Mouse (Mus musculus) heart, adult 18-20 months (tissue): ENCODE results near the gene Flot1. TPM values are rescaled to one million over a fixed set of nuclear protein-coding genes. Genes with fewer than 3 reads are reported as not detected.
A peak's percentile ranks its signal among the peaks of the same experiment; 100 is the strongest.
"Not testable (repeated sequence)": the region's sequence is repeated elsewhere in the genome, so short reads cannot be mapped to it uniquely, and the experiment has no call there.

Experiments used
- DNase-seq, 2 experiments: peaks; one replicate each; pipeline ENCODE4 v3.0.0; 2021 to 2022; ENCODE audit warnings: mixed read lengths in 1 of 2
- total RNA-seq, 2 experiments: library from RNA; stranded (reverse); gene quantifications; 2 replicates each; pipeline ENCODE4 v1.2.3; 2021

Gene Flot1
- total RNA-seq, 2 experiments from 2014 or later, result 146 to 154 TPM

DNA sequence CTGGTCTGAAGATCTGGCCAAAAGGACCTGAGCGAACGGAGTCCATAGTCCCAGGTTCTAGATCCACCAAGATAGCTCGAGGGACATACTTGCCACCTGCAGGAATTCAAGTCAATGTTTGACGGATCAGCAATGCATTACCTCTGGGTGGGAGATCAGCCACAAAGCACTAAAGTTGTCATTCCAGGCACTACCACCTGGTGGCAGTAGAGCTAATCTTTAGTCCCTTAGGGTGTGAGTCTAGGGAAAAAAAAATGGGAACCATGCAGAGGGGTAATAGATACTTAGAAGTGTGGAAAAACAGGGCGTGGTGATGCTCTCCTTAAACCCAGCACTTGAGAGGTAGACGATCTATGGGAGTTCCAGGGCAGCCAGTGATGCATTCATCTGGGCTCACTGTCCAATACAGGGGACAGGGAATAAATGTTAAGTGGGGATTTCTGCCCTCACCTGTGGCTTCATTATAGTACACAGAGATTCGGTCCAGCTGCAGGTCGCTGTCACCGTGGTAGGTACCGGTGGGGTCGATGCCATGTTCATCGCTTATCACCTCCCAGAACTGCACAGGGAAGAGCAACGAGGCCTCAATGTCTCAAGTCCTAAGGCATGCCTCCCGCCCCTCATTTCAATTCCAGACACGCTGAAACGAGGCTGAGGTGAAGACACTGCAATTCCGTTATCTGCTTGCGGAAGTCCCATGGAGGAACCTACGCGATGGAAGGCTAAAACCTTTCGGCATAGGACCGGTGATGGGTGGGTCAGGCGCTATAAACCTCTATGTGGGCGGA, 13.3 kb downstream of the Flot1 start:
- DNase-seq, result peak; percentile 86 to 94

DNA sequence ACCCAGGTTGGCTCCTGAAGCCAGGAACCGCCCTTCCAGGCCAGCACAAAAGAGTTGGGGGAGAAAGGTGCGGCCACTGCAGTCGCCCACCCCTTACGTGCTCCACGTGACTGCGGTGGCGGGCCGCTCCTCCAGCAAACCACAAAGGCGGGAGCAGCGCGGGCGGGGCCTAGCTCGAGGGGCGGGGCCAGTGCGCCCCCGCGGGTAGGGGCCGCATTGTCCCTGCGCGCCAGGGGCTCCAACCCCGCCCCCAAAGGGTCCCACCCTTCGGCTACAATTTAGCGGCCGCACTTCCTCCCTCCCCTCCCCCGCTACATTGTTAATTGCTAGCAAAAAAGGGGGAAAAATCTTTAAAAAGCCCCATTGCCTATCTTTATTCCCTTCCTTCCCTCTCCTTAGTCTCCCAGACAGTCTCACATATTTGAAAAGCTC, 14.0 kb downstream of the Flot1 start:
- peak; percentile 90 to 92 for DNase-seq

DNA sequence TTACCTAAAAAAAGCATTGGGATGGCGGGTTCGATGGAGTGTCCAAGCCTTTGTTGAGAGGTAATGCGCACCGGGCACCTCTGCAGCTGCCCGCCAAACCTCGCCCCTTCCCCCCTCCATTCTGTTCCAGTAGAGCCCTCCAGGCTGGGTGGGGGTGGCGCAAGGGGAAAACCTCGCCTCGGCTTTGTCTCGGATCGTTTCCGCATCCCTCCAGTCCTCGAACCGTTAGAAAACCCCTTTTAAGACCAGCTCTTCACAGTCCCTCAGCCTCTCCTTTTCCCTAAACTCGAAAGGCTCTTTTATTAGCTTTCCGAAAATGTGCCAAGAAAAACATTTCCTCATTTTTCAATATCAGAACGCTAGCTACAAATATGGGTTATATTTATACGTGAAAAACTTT, 14.5 kb downstream of the Flot1 start:
- peak; percentile 60 to 63 for DNase-seq

DNA sequence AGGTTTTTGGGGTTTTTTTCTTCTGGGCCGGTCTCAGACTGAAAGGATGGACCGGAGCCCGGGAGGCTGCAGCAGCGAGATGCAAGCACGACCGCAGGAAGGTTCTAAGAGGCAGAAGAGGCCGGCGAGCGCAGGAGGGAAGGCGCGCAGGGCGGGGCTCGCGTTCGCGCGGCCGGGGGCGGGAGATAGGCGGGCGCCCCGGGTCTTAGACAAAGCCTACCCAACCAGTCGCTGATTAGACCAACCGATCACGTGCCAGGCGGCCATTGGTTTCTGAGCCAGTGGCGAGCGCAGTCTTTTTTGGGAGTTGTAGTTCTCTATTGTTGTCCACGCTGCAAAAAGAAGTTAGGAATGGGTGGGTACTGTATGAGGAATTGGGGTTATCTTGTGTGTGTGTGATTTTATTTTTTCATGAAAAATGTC, 15.1 kb downstream of the Flot1 start, which contains the start of gene Tubb5:
TSS of gene Tubb5 (minus strand) at position 185 of the 423 bp plus-strand sequence.
- peak; percentile 95 to 98 for DNase-seq

DNA sequence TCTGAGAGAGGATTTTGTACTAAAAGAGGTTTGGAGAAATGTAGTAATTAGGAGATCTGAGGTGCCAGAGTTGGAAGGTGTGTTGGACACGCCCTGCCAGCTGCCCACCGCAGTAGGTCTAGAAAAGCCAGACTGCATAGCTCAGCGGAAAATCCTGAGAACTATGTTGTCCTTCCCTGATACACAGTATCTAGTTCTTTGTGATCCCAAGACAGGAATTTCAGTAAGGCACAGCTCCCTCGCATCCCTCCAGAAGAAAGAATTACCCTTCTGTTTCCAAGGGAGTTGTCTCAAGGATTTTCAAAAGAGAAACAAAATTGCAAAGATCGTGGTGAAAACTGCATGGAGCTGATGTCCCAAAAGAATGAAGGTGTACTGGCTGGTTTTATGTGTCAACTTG, 15.5 kb downstream of the Flot1 start:
- DNase-seq, result peak in 1 of 2 experiments; percentile 44

DNA sequence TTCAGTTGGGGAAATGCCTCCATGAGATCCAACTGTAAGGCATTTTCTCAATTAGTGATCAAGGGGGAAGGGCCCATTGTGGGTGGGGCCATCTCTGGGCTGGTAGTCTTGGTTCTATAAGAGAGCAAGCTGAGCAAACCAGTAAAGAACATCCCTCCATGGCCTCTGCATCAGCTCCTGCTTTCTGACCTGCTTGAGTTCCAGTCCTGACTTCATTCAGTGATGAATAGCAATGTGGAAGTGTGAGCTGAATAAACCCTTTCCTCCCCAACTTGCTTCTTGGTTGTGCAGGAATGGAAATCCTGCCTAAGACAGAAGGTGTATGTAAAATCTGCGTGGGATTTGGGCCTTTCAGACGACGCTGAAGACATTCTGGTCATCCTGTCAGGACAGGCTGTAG, 16.0 kb downstream of the Flot1 start:
- DNase-seq, result not testable (repeated sequence)

DNA sequence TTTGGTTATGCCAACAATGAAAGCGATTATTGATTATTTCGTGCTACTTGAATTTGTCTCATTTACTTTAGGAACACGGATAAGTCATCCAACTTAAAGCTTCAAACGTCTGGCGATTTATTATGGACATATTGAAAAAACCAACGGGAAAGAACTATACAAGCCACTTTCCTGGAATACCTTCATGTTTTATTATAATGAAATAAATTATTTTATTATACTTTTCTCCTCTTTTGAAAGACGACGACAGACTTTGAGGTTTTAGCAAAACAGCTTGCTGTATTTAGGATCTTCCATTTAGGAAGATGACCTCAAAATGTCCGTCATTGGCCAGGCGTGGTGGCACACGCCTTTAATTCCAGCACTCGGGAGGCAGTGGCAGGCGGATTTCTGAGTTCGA, 17.5 kb downstream of the Flot1 start:
- no peak for DNase-seq

DNA sequence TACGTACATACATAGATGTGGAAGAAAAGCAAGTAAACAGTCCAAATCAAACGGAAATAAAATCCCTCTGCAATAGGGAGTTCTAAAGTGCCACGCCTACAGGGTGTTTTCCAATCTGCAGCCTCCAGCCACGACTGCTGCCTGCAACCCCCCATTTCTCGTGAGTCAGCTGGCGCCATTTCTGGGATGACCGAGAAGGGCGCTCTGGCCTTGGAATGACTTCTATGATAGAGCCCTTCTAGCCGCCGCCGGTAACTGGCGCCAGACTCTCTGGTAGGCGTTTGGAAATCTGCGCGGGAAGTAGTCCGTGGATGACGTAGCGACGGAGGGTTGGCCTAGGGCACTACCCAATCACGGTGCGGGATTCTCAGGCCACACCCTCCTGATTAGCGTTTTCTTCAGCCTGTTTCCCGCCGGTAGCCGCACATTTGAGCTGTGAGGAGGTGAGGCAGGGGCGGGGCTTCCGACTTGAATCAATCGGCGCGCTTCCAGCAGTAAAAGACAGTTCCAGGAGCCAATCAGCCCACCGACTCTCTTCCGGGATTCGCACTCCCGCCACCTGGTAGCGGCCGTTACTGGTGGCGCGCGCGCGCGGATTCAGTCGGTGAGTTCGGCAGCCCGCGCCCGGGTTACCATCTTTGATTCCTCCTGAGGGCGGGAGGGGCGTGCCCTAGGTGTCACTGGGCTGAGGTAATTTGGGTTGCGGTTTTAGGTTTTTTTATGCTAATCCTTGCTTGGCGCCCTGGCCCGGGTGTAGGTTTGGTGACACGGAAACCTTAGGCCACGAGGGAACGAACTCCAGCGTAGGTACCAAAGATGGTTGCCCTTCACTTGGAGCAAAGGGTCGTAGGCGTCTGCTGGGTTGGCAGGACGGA, 18.3 kb downstream of the Flot1 start, which contains the start of gene Mdc1:
TSS of gene Mdc1 (plus strand) at position 440 of the 875 bp plus-strand sequence.
- peak; percentile 99 to 100 for DNase-seq

DNA sequence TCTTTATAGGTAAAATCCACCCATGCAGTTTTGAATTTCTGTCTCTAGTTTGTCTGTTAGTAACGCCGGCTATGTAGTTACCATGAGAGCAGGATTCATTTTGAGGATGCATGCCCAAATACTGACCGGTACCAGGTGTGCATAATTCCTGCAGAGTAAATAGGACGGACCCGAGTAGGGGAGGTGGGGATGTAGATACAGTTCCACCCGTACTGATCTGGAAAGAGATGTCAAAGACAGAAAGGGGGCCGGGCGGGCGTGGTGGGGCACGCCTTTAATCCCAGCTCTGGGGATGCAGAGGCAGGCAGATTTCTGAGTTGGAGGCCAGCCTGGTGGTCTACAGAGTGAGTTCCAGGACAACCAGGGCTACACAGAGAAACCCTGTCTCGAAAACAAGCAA, 19.0 kb downstream of the Flot1 start:
- no peak for DNase-seq

DNA sequence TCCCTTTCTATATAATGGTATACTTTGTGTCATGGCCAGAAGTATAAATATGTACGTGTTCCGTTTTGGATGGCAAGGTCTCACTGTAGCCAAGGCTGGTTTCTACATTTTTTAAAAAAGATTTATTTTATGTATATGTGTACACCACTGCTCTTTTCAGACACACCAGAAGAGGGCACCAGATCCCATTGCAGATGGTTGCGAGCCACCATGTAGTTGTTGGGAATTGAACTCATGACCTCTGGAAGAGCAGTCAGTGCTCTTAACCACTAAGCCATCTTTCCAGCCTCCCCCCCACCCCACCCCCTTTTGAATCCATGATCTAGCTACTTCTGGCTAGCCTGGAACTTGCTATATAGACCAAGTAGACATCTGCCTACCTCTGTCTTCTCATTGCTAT, 20.5 kb downstream of the Flot1 start:
- DNase-seq, result no peak

DNA sequence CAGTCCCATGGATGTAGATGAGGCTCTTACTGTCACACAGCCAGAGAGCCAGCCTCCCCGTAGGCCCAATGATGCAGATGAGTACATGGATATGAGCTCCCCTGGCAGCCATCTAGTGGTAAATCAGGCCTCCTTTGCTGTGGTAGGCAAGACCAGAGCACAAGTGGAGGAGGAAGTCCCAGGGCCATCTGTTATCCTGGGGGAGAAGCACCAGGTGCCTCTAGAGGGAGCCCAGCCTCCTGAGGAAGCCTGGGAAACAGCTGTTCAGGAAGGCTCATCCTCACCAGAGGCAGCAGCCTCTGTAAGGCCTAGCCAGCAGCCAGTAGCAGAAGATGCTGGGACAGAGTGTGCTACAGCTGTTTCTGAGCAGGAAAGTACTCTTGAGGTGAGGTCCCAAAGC, 25.1 kb downstream of the Flot1 start:
- no peak for DNase-seq

DNA sequence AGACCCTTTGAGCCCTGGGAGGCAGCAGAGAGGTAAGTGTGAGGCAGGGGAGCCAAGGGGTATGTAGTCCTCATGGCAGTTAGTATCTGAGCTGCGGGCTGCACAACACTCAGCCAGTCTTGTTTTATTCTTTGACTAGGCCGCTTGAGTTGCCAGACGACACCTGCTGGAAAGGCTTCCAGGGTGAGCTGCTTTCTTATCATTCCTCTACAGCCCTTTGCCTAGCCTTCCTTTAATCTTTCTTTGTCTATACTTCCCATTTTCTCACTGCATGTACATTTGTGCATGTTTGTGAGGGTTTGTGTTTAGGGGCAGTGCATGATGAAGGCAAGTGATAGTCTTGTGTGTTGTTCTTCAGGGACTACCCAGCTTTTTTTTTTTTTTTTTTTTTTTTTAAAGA, 27.9 kb downstream of the Flot1 start:
- no peak for DNase-seq

DNA sequence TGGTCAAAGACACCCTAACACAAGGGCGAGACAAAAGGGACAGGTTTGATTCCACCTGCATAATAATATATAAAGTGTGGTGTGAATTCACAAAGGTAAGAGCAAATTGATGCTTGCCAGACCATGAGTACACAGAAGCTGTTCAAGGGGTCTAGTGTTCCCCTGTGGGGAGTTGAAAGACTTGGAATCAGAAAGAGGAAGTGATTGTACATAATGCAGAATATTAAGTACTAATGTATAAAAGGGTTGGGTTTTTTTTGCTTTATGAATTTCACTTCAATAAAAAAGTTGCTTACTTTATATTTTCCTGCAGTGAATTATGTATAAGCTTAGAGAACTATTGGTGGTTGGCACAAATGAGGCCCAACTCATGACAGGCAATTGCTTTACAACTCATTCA, 36.3 kb downstream of the Flot1 start:
- DNase-seq, result no peak

DNA sequence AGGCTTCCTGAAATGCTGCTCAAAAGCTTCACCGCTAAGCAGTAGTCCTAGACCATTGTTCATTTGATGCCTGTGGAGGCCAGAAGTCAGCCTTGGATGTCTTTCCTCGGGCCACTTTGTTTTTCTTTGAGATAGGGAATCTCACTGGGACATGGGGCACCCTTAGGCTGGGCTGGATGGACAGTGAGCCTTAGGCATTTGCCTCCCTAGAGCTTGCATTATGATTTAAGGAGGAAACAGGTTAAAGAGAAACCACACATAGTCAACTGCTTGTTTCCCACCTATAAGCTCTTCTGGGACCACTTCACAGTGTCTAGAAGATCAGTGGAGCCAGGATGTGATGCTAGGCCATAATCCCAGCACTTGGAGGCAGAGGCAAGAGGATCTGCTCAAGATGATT, 36.8 kb downstream of the Flot1 start:
- DNase-seq, result no peak

DNA sequence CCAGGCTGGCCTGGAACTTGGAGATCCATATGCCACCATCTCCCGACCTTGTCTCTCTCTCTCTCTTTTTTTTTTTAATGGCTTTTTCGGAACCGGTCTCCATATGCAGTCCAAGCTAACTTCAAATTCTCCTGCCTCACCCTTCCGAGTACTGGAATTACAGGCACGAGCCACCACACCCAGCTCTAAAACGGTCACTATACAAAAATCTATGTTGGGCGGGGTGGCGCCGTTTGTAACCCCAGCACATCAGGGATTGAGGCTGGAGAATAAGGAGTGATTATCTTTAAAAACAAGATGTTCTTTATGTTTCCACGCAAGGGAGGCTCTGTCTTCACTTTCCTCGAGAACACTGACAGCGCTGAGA, 37.8 kb downstream of the Flot1 start:
- DNase-seq, result peak in 1 of 2 experiments; percentile 43

DNA sequence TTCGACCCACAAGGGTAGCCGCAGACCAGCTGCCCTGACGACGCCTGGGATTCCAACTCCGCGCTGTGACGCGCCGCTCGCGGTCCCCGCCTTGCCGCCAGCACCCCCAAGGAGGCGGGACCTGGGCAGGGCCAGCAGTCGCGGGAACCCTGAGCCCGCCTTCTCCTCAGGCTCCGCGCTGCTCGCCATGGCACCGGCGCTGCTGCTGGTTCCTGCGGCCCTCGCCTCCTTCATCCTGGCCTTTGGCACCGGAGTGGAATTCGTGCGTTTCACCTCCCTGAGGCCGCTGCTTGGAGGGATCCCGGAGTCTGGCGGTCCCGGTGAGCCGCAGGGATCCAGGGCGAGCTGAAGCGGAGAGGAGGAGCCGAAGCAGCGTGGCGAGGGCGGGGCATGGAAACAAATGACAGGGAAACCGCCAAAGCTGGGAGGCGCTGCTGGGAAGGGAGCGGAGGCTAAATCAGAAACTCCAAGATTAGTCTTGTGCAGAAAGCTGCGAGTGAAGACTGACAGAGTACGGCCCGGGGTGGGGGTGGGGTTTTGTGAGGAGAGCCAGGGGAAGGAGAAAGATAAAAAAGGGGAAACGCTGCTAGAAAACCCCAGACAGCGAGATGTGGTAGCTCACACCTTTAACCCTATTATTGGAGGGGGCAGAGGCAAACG, 38.3 kb downstream of the Flot1 start, which contains the start of gene Nrm:
TSS of gene Nrm (plus strand) at position 121 of the 660 bp plus-strand sequence.
- DNase-seq, result peak; percentile 95 to 97

DNA sequence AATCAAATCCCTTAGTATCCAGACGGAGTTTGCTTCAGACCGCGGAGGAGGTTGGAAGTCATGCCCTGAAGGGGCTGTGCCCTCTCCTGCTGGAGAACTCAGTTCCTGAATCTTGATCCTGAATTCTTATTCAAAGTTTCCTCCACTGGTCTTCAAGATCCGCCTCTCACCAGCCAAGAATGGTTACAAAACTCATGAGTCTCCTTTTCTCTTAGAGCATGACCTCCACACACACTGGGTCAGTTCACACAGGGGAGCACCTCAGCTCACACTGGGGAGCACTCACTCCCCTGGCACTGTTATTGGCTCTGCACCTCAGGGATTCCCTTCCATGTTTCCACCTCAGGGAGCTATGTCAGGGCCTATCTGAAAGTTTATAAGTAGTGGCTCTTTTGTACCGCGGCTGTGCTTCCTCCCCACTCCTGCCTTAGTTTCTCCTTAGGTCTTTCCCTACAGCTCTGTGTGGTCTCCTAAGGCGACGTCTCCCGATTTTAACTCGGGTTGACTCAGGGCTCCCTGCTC, 41.9 kb downstream of the Flot1 start:
- peak in 1 of 2 experiments; percentile 23 for DNase-seq

DNA sequence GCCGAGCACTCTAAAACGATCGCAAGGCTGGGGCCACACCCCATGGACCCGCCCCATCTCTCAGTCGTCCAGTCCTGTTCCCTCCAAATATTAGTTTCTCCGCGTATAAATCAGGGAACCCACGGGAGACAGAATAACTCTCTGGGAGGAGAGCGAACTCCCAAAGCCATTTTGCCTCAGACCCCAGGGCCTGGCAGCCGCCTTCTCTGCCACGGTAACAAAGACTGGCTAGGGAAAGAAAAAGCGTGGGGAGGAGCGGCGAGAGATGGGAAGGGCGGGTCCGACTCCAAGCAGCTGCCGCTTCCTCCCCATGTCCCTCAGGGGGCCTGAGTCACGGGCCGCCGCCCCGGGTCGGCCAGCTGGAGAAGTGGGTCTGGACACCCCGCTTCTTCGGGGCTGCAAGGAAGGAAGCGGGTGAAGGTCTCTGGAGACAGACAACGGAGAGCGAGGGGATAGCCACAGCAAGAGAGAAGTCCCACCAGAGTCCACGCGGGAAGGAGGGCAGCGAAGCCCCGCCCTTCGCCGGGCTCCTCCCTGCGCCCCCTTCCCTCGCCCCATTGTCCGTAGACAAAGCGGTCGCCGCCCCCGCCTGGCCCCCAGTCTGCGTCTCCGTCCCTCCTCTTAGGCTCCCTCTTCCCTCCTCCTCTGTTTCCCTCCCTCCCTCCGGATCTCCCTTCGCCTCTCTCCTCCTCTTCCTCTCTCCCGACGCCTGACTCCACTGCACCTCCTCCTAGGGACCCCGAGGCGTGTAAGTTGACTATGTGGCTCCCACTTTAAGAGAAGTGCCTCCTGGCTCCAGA, 42.7 kb downstream of the Flot1 start, which contains the start of gene Ppp1r18:
TSS of gene Ppp1r18 (plus strand) at position 113 of the 800 bp plus-strand sequence.
- peak; percentile 88 to 92 for DNase-seq

DNA sequence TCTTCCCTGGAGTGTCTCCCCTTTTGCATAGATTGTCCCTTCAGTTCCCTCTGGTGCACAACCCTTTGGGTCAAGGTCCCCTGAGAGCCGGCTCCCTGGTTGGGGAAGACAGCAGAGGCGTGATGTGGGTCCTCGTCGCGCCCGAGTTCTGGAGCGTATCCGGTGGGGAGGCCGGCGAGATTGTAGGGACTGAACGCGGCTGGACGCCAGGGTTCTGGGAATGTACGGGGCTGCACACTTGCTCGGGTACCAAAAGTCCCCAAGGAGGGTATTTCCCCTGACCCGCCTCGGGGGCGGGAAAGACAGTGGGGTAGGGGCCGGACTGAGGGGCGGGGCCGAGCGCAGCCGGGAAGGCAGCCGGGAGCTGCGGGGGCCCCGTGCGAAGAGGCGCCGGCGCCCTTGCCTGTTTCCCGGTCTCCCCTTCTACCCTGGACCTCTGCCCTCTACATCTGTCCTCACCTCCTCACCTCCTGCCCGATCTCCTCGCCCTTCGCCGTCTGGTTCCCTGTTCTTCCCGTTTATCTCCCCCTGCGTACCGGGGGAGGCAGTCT, 43.3 kb downstream of the Flot1 start:
- DNase-seq, result peak in 1 of 2 experiments; percentile 92
